Mouse (Mus musculus) olfactory bulb, adult 2 months (tissue): Measurements from ENCODE around the gene Olfr1241.

Source experiments
- CTCF ChIP-seq: fragments of 200-500 bp; IDR thresholded peaks from 2 replicates; pipeline ENCODE4 v1.5.1; 2012; ENCODE audit warnings: low read depth, mild to moderate bottlenecking, low read length, moderate library complexity; ENCODE audit not compliant: insufficient read depth
- POLR2A ChIP-seq: fragments of 200-500 bp; IDR thresholded peaks from 2 replicates; pipeline ENCODE4 v1.6.1; 2012; ENCODE audit warnings: mild to moderate bottlenecking, low read depth, low read length, moderate library complexity; ENCODE audit not compliant: insufficient read depth

GRCm38 (mm10) chr2:89531387-89531786 lies 44.5 kb upstream of the Olfr1241 start, which contains the start of gene Olfr1243:
- TF ChIP-seq CTCF, result no peak
- TF ChIP-seq POLR2A, result no peak
